Mouse (Mus musculus): ENCODE data around the gene Pprc1. TPM values are rescaled to one million over a fixed set of nuclear protein-coding genes. Genes with fewer than 3 reads are reported as not detected.

Pprc1 gene
- 32.7 and 37.5 TPM in 2 replicates for polyA plus RNA-seq (2015; fragmentation: Nextera tagmentation; extraction: Ambion mirVana)

DNA sequence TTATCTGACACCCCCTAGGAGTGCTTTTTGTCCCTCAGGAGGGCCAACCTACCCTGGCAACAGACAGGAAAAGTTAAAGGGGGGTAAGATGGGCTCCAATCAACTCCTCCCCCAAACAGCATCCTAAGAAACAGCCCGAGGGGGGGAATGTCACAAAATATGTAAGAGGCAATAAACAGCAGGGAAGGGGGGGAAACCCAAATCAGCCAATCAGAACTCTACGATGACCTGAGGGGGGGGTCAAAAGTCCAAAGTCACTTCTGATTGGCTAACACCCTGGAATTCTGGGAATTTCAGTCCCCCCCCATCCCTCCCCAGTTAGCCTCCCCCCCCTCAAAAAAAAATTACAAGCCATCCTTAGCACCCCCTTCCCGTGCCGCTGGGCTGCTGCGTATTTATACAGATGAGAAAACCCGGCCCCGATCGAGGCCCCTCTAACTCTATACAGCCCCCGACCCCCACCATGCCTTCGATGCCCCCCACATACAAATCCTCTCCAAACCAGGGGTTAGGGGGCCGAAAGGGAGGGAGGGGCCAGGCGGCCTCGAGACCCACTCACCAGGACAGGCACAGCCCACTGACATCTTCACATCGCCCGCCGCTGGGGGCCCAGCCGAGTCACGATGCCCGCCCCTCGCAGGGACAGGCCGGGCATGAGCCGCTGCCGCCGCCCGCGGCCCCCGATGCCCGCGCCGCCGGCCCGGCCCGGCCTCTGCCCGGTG is at the start of gene Pprc1:
Pprc1 (plus strand) TSS at position 616 of the 722 bp plus-strand sequence.
- no peak; the same call in 1 of the 2 replicates for ATAC-seq (ENCODE audit: insufficient read depth, low FRiP score, low read depth)
- Histone ChIP-seq H3K36me3 (no peaks in the 10 kb centered on the region), H3K9ac (peak within 1 kb of the TSS; percentile 97), H3K4me1 (peaks cover 50% of the 10 kb centered on the region), H3K27me3 (replicated peaks) (no peaks in the 10 kb centered on the region), H3K27ac (peak within 1 kb of the TSS; percentile 99), H3K4me2 (peak within 1 kb of the TSS; percentile 90), H3K9me3 (no peaks in the 10 kb centered on the region), H3K4me3 (replicated peaks) (peak within 1 kb of the TSS; percentile 95)
- WGBS, result 1% methylated on average over 28 of the region's 34 CpGs

- no peak overlapping the region for H3K27ac ChIP-seq
- H3K9ac ChIP-seq, result peak overlapping the region; percentile 80; the same call in 1 of the 2 replicates
- 55% methylated on average over 5 of the region's 5 CpGs for WGBS
- H3K4me1 ChIP-seq, result 0 out of 2 replicates have a peak, but pooled peaks cover 3% of the 10 kb centered on the region
- peaks cover 3% of the 10 kb centered on the region; the same call in 1 of the 2 replicates for H3K36me3 ChIP-seq
- no peaks in the 10 kb centered on the region for H3K27me3 ChIP-seq (replicated peaks)
- H3K4me2 ChIP-seq, result peak overlapping the region; percentile 71
- H3K4me3 ChIP-seq (replicated peaks), result peak overlapping the region; percentile 91
- no peaks in the 10 kb centered on the region for H3K9me3 ChIP-seq
- ATAC-seq (ENCODE audit: insufficient read depth, low FRiP score, low read depth), result no peak
Observed at GRCm38 (mm10) chr19:45997365-45997764, 47.3 kb upstream of the Pprc1 start.

GRCm38 (mm10) chr19:45997785-45998693 is 46.6 kb upstream of the Pprc1 start, which contains the start of gene Armh3:
TSS of gene Armh3 (minus strand) at chr19:45998488.
- Histone ChIP-seq H3K4me1 (0 out of 2 replicates have a peak, but pooled peaks cover 3% of the 10 kb centered on the region), H3K9me3 (no peaks in the 10 kb centered on the region), H3K27ac (peak within 1 kb of the TSS; percentile 95), H3K4me3 (replicated peaks) (peak within 1 kb of the TSS; percentile 91), H3K27me3 (replicated peaks) (no peaks in the 10 kb centered on the region), H3K4me2 (peak within 1 kb of the TSS; percentile 71), H3K9ac (peak within 1 kb of the TSS; percentile 80), H3K36me3 (peaks cover 3% of the 10 kb centered on the region; the same call in 1 of the 2 replicates)
- ATAC-seq (ENCODE audit: insufficient read depth, low FRiP score, low read depth), result peak; percentile 94
- WGBS, result 1% methylated on average over 76 of the region's 76 CpGs

GRCm38 (mm10) chr19:45998694-45999217 is 45.9 kb upstream of the Pprc1 start:
- no peak for ATAC-seq (ENCODE audit: insufficient read depth, low FRiP score, low read depth)
- 12% methylated on average over 8 of the region's 8 CpGs for WGBS
- Histone ChIP-seq H3K27ac (no peak overlapping the region), H3K4me1 (peaks cover 7% of the 10 kb centered on the region; the same call in 1 of the 2 replicates), H3K4me3 (replicated peaks) (peak overlapping the region; percentile 91), H3K9ac (peak overlapping the region; percentile 34; the same call in 1 of the 2 replicates), H3K36me3 (peaks cover 3% of the 10 kb centered on the region; the same call in 1 of the 2 replicates), H3K4me2 (peak overlapping the region; percentile 71), H3K27me3 (replicated peaks) (no peaks in the 10 kb centered on the region), H3K9me3 (no peaks in the 10 kb centered on the region)

- Histone ChIP-seq H3K27me3 (replicated peaks) (no peaks in the 10 kb centered on the region), H3K4me3 (replicated peaks) (no peak overlapping the region), H3K4me1 (peaks cover 13% of the 10 kb centered on the region), H3K36me3 (peaks cover 3% of the 10 kb centered on the region; the same call in 1 of the 2 replicates), H3K4me2 (no peak overlapping the region), H3K9me3 (no peaks in the 10 kb centered on the region), H3K9ac (no peak overlapping the region), H3K27ac (no peak overlapping the region)
- WGBS, result 64% methylated on average over 1 of the region's 1 CpGs
- no peak for ATAC-seq (ENCODE audit: insufficient read depth, low FRiP score, low read depth)
Observed at GRCm38 (mm10) chr19:45999378-45999777, 45.3 kb upstream of the Pprc1 start.

DNA sequence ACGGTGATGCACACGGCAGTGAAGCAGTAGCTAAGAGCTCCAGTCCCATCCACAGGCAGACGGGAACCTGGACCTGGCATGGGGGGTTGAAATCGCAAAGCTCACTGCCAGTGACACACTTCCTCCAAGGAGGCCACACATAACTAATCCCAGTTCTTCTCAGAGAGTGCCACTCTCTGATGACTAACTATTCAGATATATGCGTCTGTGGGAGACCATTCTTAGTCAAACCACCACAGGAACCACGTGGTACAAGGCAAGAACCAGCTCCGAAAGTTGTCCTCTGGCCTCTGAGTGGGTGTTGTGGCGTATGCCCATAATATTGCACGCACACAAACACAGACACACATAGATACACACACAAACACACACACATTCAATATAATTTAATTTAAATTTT is 42.4 kb upstream of the Pprc1 start:
- WGBS, result 72% methylated on average over 9 of the region's 9 CpGs
- Histone ChIP-seq H3K27ac (no peak overlapping the region), H3K9me3 (no peaks in the 10 kb centered on the region), H3K4me3 (replicated peaks) (no peak overlapping the region), H3K9ac (no peak overlapping the region), H3K4me1 (peaks cover 20% of the 10 kb centered on the region), H3K4me2 (no peak overlapping the region), H3K36me3 (no peaks in the 10 kb centered on the region), H3K27me3 (replicated peaks) (no peaks in the 10 kb centered on the region)
- no peak for ATAC-seq (ENCODE audit: insufficient read depth, low FRiP score, low read depth)

DNA sequence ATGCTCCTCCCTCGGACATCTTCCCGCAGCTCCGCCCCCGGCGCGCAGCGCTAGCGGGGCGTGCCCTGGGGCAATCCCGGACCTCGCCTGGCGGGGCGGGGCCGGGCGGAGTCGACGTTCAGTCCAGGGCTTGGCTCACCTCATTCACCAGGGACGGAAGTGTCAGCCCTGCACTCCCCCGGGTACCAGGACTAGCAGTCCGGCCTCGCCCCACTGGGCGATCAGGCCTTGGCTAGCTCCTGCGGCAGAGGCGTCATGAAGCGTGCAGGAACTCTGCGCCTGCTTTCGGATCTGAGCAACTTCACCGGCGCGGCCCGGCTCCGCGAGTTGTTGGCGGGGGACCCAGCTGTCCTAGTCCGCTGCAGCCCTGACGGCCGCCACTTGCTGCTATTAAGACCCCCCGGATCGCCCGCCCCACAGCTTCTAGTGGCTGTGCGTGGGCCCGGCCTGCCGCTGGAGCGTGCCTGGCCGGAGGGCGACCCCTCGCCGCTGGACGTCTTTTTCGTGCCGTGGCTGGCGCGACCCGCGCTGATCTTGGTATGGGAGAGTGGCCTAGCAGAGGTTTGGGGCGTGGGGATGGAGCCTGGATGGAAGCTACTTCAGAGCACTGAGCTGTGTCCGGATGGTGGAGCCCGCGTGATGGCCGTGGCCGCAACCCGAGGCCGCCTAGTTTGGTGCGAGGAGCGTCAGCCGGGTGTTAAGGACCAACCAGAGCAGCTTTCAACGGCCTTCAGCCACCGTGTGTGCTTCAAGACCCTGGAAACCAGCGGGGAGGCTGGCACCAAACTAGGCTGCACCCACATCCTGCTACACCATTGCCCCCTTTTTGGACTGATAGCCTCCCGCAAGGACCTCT is 41.1 kb upstream of the Pprc1 start, which contains the start of gene Hps6:
Hps6 (plus strand) TSS at position 138 of the 856 bp plus-strand sequence.
- peak within 1 kb of the TSS; percentile 59 for H3K27ac ChIP-seq
- peak within 1 kb of the TSS; percentile 99 for H3K4me2 ChIP-seq
- peak within 1 kb of the TSS; percentile 76 for H3K4me3 ChIP-seq (replicated peaks)
- H3K9me3 ChIP-seq, result no peaks in the 10 kb centered on the region
- H3K4me1 ChIP-seq, result peaks cover 17% of the 10 kb centered on the region
- 2% methylated on average over 70 of the region's 70 CpGs for WGBS
- peak; percentile 91 for ATAC-seq (ENCODE audit: insufficient read depth, low FRiP score, low read depth)
- H3K36me3 ChIP-seq, result peaks cover 2% of the 10 kb centered on the region; the same call in 1 of the 2 replicates
- no peaks in the 10 kb centered on the region for H3K27me3 ChIP-seq (replicated peaks)
- peak within 1 kb of the TSS; percentile 73 for H3K9ac ChIP-seq

GRCm38 (mm10) chr19:46004814-46005466 is 39.7 kb upstream of the Pprc1 start:
- Histone ChIP-seq H3K27ac (no peak overlapping the region), H3K4me2 (peak overlapping the region; percentile 99; the same call in 1 of the 2 replicates), H3K27me3 (replicated peaks) (no peaks in the 10 kb centered on the region), H3K9ac (no peak overlapping the region), H3K4me3 (replicated peaks) (0 out of 2 replicates have a peak overlapping the region, but pooled peaks have one; percentile 76), H3K4me1 (peaks cover 17% of the 10 kb centered on the region), H3K36me3 (peaks cover 2% of the 10 kb centered on the region; the same call in 1 of the 2 replicates), H3K9me3 (no peaks in the 10 kb centered on the region)
- no peak for ATAC-seq (ENCODE audit: insufficient read depth, low FRiP score, low read depth)
- 77% methylated on average over 17 of the region's 17 CpGs for WGBS

DNA sequence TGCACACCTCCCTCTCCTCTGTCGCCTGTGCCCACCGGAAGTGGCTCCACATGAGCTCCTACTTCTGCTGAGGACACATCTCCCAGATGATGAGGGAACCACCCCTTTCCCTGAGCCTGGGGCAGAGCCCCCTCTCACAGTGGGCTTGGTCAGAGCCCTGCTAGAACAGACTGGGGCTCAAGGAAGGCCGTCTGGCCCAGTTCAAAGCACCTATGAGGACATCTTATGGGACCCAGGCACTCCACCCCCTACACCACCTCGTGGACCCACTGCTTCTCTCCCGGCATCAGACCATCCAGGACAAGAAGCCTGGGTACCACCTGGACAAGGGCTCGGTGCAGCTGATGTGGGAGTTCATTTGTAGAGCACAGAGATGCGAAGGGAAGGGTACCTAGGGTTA is 39.0 kb upstream of the Pprc1 start:
- no peak for ATAC-seq (ENCODE audit: insufficient read depth, low FRiP score, low read depth)
- 85% methylated on average over 7 of the region's 7 CpGs for WGBS
- Histone ChIP-seq H3K27ac (no peak overlapping the region), H3K4me2 (no peak overlapping the region), H3K36me3 (peaks cover 2% of the 10 kb centered on the region; the same call in 1 of the 2 replicates), H3K9ac (no peak overlapping the region), H3K9me3 (no peaks in the 10 kb centered on the region), H3K27me3 (replicated peaks) (no peaks in the 10 kb centered on the region), H3K4me3 (replicated peaks) (no peak overlapping the region), H3K4me1 (peaks cover 17% of the 10 kb centered on the region)

- Histone ChIP-seq H3K27ac (no peak overlapping the region), H3K4me2 (no peak overlapping the region), H3K27me3 (replicated peaks) (no peaks in the 10 kb centered on the region), H3K9me3 (no peaks in the 10 kb centered on the region), H3K36me3 (no peaks in the 10 kb centered on the region), H3K4me1 (no peaks in the 10 kb centered on the region), H3K9ac (no peak overlapping the region), H3K4me3 (replicated peaks) (no peak overlapping the region)
- 32% methylated on average over 12 of the region's 12 CpGs for WGBS
- peak; percentile 65; the same call in 1 of the 2 replicates for ATAC-seq (ENCODE audit: insufficient read depth, low FRiP score, low read depth)
Observed at GRCm38 (mm10) chr19:46014572-46015178, 30.0 kb upstream of the Pprc1 start.

Measured in stomach, embryonic 15.5 days (tissue).